Mouse (Mus musculus) heart, postnatal 0 days (tissue): ENCODE measurements around the gene Siglecf.

Experiments
- CTCF ChIP-seq: IDR thresholded peaks from 2 replicates; pipeline ENCODE4 v1.5.1; 2016; ENCODE audit warnings: antibody characterized with exemption, control low read depth, low read depth
- EP300 ChIP-seq: IDR thresholded peaks from 2 replicates; pipeline ENCODE4 v1.6.1; 2016; ENCODE audit warnings: antibody characterized with exemption, low read depth

DNA sequence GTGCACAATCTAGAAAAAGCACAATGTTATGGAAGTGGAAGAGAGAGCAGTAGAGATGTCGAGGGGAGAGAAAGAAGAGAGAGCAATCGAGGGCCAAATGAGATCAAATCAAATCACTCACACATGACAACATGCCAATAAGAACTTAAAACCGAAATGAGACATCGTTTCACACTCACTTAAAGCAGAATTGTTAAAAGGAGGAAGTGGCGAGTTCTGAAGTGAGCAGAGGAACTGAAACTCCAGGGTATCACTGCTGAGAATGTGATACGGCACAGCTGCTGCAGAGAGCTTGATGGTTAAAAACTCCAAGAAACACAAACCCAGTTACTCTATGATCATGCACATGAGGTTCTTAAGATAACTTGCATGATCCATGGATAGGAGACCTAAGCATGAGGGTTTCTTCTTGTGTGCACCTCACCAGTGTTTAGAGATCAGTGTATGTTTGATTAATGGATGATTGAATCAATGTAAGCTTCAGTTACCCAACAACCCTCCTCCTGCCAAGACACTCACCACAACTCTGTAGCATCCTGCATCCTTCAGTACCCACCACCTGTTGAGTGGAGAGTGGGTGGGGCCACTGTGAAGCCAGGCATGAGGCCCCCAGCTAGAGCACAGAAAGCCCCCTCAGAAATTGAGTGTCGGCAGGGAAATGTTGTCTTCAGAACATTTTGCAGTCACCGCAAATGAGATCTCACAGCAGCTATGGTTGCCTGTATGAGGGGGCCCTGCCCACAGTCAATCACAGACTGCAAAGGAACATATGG is 41.4 kb downstream of the Siglecf start:
- TF ChIP-seq CTCF (no peak), EP300 (no peak)
